In genomic region chr10:70287825-70288235, GRCm38 (mm10) we compare ENCODE assay signal across 7 mouse cellular contexts. TPM values are rescaled to one million over a fixed set of nuclear protein-coding genes. Genes with fewer than 3 reads are reported as not detected.
DNase-seq lines count a peak whose midpoint lies in the region; ATAC-seq and TF ChIP-seq lines count a peak whose summit lies in the region.

No protein-coding gene starts in this region.

- H3K4me1 ChIP-seq in CH12.LX (ENCODE audit: control insufficient read depth in 1 of 2, insufficient read depth in 2 of 2) (peaks cover 5 to 14% of the 10 kb centered on the region in 2 experiments; a peak in 2 of 4 replicates), MEL (ENCODE audit: control insufficient read depth in 1 of 2, insufficient read depth in 2 of 2, low read length in 2 of 2) (peaks cover 4 to 7% of the 10 kb centered on the region in 2 experiments; a peak in 3 of 4 replicates)
- peaks cover 26% of the 10 kb centered on the region for H3K4me1 ChIP-seq in kidney, embryonic 15.5 days

- in situ Hi-C loops in CH12.LX (cut with MboI; ENCODE audit: low pct_ligation_motif_present, low pct_unique_long_range_greater_than_20kb, low sequenced_read_pairs) = loop anchor here (25.0 kb wide), 3 partner anchors 301 to 826 kb away; no protein-coding TSS in a partner anchor

- no peak overlapping the region for H3K9ac ChIP-seq in CH12.LX (ENCODE audit: insufficient read depth, low read depth)
- no peak overlapping the region for H3K9ac ChIP-seq in MEL (ENCODE audit: control insufficient read depth, low read depth, low read length, poor library complexity, severe bottlenecking)
- H3K9ac ChIP-seq in kidney, embryonic 15.5 days = no peak overlapping the region

- H3K4me3 ChIP-seq in CH12.LX (replicated peaks in 1 of 3; ENCODE audit: low read depth in 2 of 3, low read length in 2 of 3, poor library complexity in 1 of 3) (no peak overlapping the region), MEL (ENCODE audit: control insufficient read depth in 1 of 2, insufficient read depth in 1 of 2, low read depth in 2 of 2, low read length in 2 of 2) (no peak overlapping the region)
- no peak overlapping the region for H3K4me3 ChIP-seq in kidney, embryonic 15.5 days (replicated peaks)

- no peak overlapping the region for H3K27ac ChIP-seq in CH12.LX (ENCODE audit: insufficient read depth, low read depth)
- no peak overlapping the region for H3K27ac ChIP-seq in MEL (ENCODE audit: control insufficient read depth, low read depth, low read length)
- 0 out of 2 replicates have a peak overlapping the region, but pooled peaks have one; percentile 6 for H3K27ac ChIP-seq in kidney, embryonic 15.5 days

- no peak for TF ChIP-seq POLR2A in CH12.LX (IDR thresholded peaks at IDR 0.05; ENCODE audit: low read depth, low read length)
- TF ChIP-seq POLR2A in MEL (IDR thresholded peaks at IDR 0.05; ENCODE audit: control insufficient read depth in 1 of 2, insufficient read depth in 1 of 2, low read depth in 1 of 2, low read length in 2 of 2, poor library complexity in 1 of 2) = no peak

- TF ChIP-seq RAD21 in CH12.LX (IDR thresholded peaks at IDR 0.05; ENCODE audit: low read depth, low read length) (no peak), MEL (IDR thresholded peaks at IDR 0.05; ENCODE audit: low read depth, low read length) (no peak)

- H3K36me3 ChIP-seq in CH12.LX (replicated peaks in 1 of 2; ENCODE audit: control insufficient read depth in 1 of 2, insufficient read depth in 1 of 2, low read length in 1 of 2) (no peaks in the 10 kb centered on the region), MEL (ENCODE audit: control insufficient read depth in 1 of 2, insufficient read depth in 2 of 2, low read length in 2 of 2) (no peaks in the 10 kb centered on the region; a peak in 1 of 4 replicates)
- H3K36me3 ChIP-seq in kidney, embryonic 15.5 days = no peaks in the 10 kb centered on the region

- ATAC-seq in kidney, embryonic 15.5 days (replicated peaks; ENCODE audit: low FRiP score) = peak; percentile 26
- ATAC-seq in erythroblast, adult 5-6 weeks (replicated peaks; ENCODE audit: low FRiP score, poor library complexity, severe bottlenecking) = no peak

- 41% methylated on average over 9 of the region's 9 CpGs for WGBS in kidney, embryonic 15.5 days

- TF ChIP-seq EP300 in CH12.LX (IDR thresholded peaks at IDR 0.05; ENCODE audit: low read length) (no peak), MEL (IDR thresholded peaks at IDR 0.05; ENCODE audit: low read depth in 1 of 2, low read length in 2 of 2) (0 out of 4 replicates have a peak, but pooled peaks of 1 of the 2 experiments have one; percentile 16)

- H3K79me2 ChIP-seq in CH12.LX (replicated peaks; ENCODE audit: control insufficient read depth, extremely low read depth, insufficient read depth, poor library complexity, severe bottlenecking) (no peaks in the 10 kb centered on the region), MEL (ENCODE audit: control insufficient read depth, insufficient read depth, low read length, poor library complexity) (no peaks in the 10 kb centered on the region)

- dilution Hi-C loops in CH12.LX (cut with MboI; ENCODE audit: extremely low pct_ligation_motif_present, extremely low pct_unique_long_range_greater_than_20kb, low sequenced_read_pairs) = no loop called here

- H3K27me3 ChIP-seq in CH12.LX (replicated peaks) (no peaks in the 10 kb centered on the region), MEL (ENCODE audit: control insufficient read depth in 1 of 2, insufficient read depth in 2 of 2, low read length in 2 of 2) (no peaks in the 10 kb centered on the region)
- no peaks in the 10 kb centered on the region for H3K27me3 ChIP-seq in kidney, embryonic 15.5 days

- TF ChIP-seq CTCF in CH12.LX (conservative IDR thresholded peaks at IDR 0.05 in 1 of 2, IDR thresholded peaks at IDR 0.05 in 1 of 2; ENCODE audit: low read depth in 2 of 2, low read length in 2 of 2) = no peak
- no peak for TF ChIP-seq CTCF in MEL (IDR thresholded peaks at IDR 0.05 in 2 of 3, conservative IDR thresholded peaks at IDR 0.05 in 1 of 3; ENCODE audit: control insufficient read depth in 1 of 3, insufficient read depth in 1 of 3, low read depth in 2 of 3, low read length in 3 of 3, poor library complexity in 1 of 3, severe bottlenecking in 1 of 3)

- H3K9me3 ChIP-seq in CH12.LX (replicated peaks; ENCODE audit: low read length) (no peaks in the 10 kb centered on the region), MEL (replicated peaks; ENCODE audit: insufficient read depth, low read length) (no peaks in the 10 kb centered on the region)
- H3K9me3 ChIP-seq in kidney, embryonic 15.5 days (replicated peaks) = no peaks in the 10 kb centered on the region

- H3K4me2 ChIP-seq in CH12.LX (ENCODE audit: insufficient read depth, low read depth, poor library complexity, severe bottlenecking) = 0 out of 2 replicates have a peak overlapping the region, but pooled peaks have one; percentile 3
- peak overlapping the region; percentile 41 for H3K4me2 ChIP-seq in kidney, embryonic 15.5 days

- peak; percentile 18 for DNase-seq in CH12.LX (ENCODE audit: extremely low read depth)
- peak; percentile 53 for DNase-seq in MEL (ENCODE audit: low read depth, low spot score)
- DNase-seq in fibroblast of lung, adult 2 months (ENCODE audit: low read depth) = peak; percentile 76
- peak; percentile 71 for DNase-seq in lung, postnatal 36 days
- no peak for DNase-seq in cerebellum, adult 8-10 months

TF ChIP-seq in CH12.LX, 34 proteins besides CTCF, POLR2A, EP300 and RAD21:
- no peak for TF ChIP-seq IRF4 (IDR thresholded peaks at IDR 0.05; ENCODE audit: low read depth, low read length)
- TF ChIP-seq MAFK (IDR thresholded peaks at IDR 0.05; ENCODE audit: insufficient replicate concordance, low read length) = peak; percentile 60; the same call in 1 of the 2 replicates

TF ChIP-seq in MEL, 35 proteins besides CTCF, POLR2A, EP300 and RAD21:
- TF ChIP-seq MAFK (IDR thresholded peaks at IDR 0.05; ENCODE audit: borderline replicate concordance, low read depth, low read length) (peak; percentile 70), KAT2A (conservative IDR thresholded peaks at IDR 0.05; ENCODE audit: low read depth, low read length) (no peak), E2F4 (IDR thresholded peaks at IDR 0.05; ENCODE audit: borderline replicate concordance, low read depth, low read length) (no peak), GABPA (IDR thresholded peaks at IDR 0.05; ENCODE audit: low read depth, low read length) (peak; percentile 89)

RNA-seq across cellular contexts. Expression of gene Slc16a9, which starts 42.9 kb away (rescaled TPM):
- total RNA-seq in CH12.LX (2012; rRNA removed) = not detected in 2 replicates
- total RNA-seq in CH12.LX (2014; rRNA removed) = not detected in 2 replicates
- polyA plus RNA-seq in CH12.LX (2012; ENCODE audit: insufficient read length, low read depth) = not detected in 2 replicates
- total RNA-seq in MEL (2012; rRNA removed) = not detected in 2 replicates
- not detected for polyA plus RNA-seq in MEL (2012; ENCODE audit: insufficient read depth in 1 of 2, insufficient read length in 2 of 2, low read depth in 1 of 2, low replicate concordance in 2 of 2, missing spikeins in 1 of 2)
- polyA plus RNA-seq in kidney, embryonic 15.5 days (2015; fragmentation: Nextera tagmentation; extraction: Ambion mirVana) = 3.8 and 4.8 TPM in 2 replicates
- total RNA-seq in erythroblast, adult 5-6 weeks (2015; ENCODE audit: low replicate concordance) = 0.84 and 2.5 TPM in 2 replicates
- 0.42 and 1.6 TPM in 2 replicates for total RNA-seq in erythroblast, adult 5-6 weeks (2017; ENCODE audit: low replicate concordance)

Comparison
In these comparisons a context has a peak if more than half of its experiments do, and no peak if none do; other contexts are left out.
1. Of the 35 proteins assayed by ChIP-seq in both MEL and CH12.LX: peak only in MEL: GABPA; only in CH12.LX: none; in both: MAFK; in neither: 32; mixed calls (peak in some experiments, not most) for 1.